8 mouse cellular contexts compared by ENCODE assay signal in genomic region chr7:102064655-102065045, GRCm38 (mm10). TPM values are rescaled to one million over a fixed set of nuclear protein-coding genes. Genes with fewer than 3 reads are reported as not detected.
DNase-seq lines count a peak whose midpoint lies in the region; ATAC-seq and TF ChIP-seq lines count a peak whose summit lies in the region.

No protein-coding gene starts in this region.

- H3K36me3 ChIP-seq in hindbrain, embryonic 15.5 days, result no peaks in the 10 kb centered on the region
- no peaks in the 10 kb centered on the region for H3K36me3 ChIP-seq in midbrain, postnatal 0 days (ENCODE audit: insufficient read depth, low read length)

- H3K4me1 ChIP-seq in cortical plate, adult 2 months (ENCODE audit: control insufficient read depth, insufficient read depth, low read length), result peaks cover 3% of the 10 kb centered on the region; the same call in 1 of the 2 replicates
- H3K4me1 ChIP-seq in hindbrain, embryonic 15.5 days (replicated peaks), result peaks cover 40% of the 10 kb centered on the region
- H3K4me1 ChIP-seq in midbrain, postnatal 0 days (ENCODE audit: insufficient read depth, low read length), result peaks cover 8% of the 10 kb centered on the region; the same call in 1 of the 2 replicates

- 2% methylated on average over 9 of the region's 9 CpGs for WGBS in hindbrain, embryonic 15.5 days
- WGBS in midbrain, postnatal 0 days, result under 1% methylated on average over 9 of the region's 9 CpGs

- peak; percentile 63 for ATAC-seq in hindbrain, embryonic 15.5 days (ENCODE audit: low FRiP score, low read depth)
- peak; percentile 50 for ATAC-seq in midbrain, postnatal 0 days (ENCODE audit: low FRiP score)

- TF ChIP-seq POLR2A in cortical plate, adult 2 months (IDR thresholded peaks at IDR 0.05; ENCODE audit: extremely low read depth, insufficient read depth, low read length), result no peak

- H3K27me3 ChIP-seq in hindbrain, embryonic 15.5 days, result no peaks in the 10 kb centered on the region
- no peaks in the 10 kb centered on the region for H3K27me3 ChIP-seq in midbrain, postnatal 0 days (ENCODE audit: insufficient read depth, low read length)

- H3K9ac ChIP-seq in hindbrain, embryonic 15.5 days, result peak overlapping the region; percentile 75
- peak overlapping the region; percentile 77 for H3K9ac ChIP-seq in midbrain, postnatal 0 days (replicated peaks; ENCODE audit: low read length, poor library complexity, severe bottlenecking)

- peak overlapping the region; percentile 92 for H3K27ac ChIP-seq in layer of hippocampus, adult 2 months
- H3K27ac ChIP-seq in cortical plate, adult 2 months (ENCODE audit: insufficient read depth, low read length), result peak overlapping the region; percentile 51
- peak overlapping the region; percentile 88 for H3K27ac ChIP-seq in hindbrain, embryonic 15.5 days (replicated peaks)
- peak overlapping the region; percentile 83 for H3K27ac ChIP-seq in midbrain, postnatal 0 days (ENCODE audit: low read depth, low read length)

- no peak for TF ChIP-seq CTCF in layer of hippocampus, adult 2 months (conservative IDR thresholded peaks at IDR 0.05)
- no peak for TF ChIP-seq CTCF in cortical plate, adult 2 months (IDR thresholded peaks at IDR 0.05; ENCODE audit: extremely low read depth, insufficient read depth, low read length)
- TF ChIP-seq CTCF in midbrain, postnatal 0 days (IDR thresholded peaks at IDR 0.05), result no peak

- DNase-seq in layer of hippocampus, adult 2 months (ENCODE audit: low spot score in 2 of 2), result no peak
- no peak for DNase-seq in layer of hippocampus, postnatal 36 days
- DNase-seq in midbrain, postnatal 0 days (ENCODE audit: low spot score), result peak; percentile 21
- DNase-seq in thymus, adult 18-20 months, result no peak
- DNase-seq in embryo, embryonic 10 days (ENCODE audit: low spot score), result no peak
- no peak for DNase-seq in spleen, postnatal 4 days (ENCODE audit: low spot score in 2 of 2)

- peak overlapping the region; percentile 91 for H3K4me3 ChIP-seq in layer of hippocampus, adult 2 months
- peak overlapping the region; percentile 60 for H3K4me3 ChIP-seq in cortical plate, adult 2 months (ENCODE audit: insufficient read depth, low read length)
- H3K4me3 ChIP-seq in hindbrain, embryonic 15.5 days, result peak overlapping the region; percentile 72
- peak overlapping the region; percentile 64 for H3K4me3 ChIP-seq in midbrain, postnatal 0 days (ENCODE audit: low read depth, low read length)

- H3K9me3 ChIP-seq in hindbrain, embryonic 15.5 days, result no peaks in the 10 kb centered on the region
- no peaks in the 10 kb centered on the region for H3K9me3 ChIP-seq in midbrain, postnatal 0 days (ENCODE audit: low read length)

- peak overlapping the region; percentile 65 for H3K4me2 ChIP-seq in hindbrain, embryonic 15.5 days
- H3K4me2 ChIP-seq in midbrain, postnatal 0 days (ENCODE audit: low read depth, low read length, poor library complexity, severe bottlenecking), result peak overlapping the region; percentile 63

RNA-seq across cellular contexts. Expression of gene Rnf121, which starts 0.6 kb away (rescaled TPM):
- 10 to 100 TPM; 44.3 to 47.4 TPM for total RNA-seq in layer of hippocampus, adult 2 months (2021)
- 10 to 100 TPM; 39.5 to 51.6 TPM for total RNA-seq in layer of hippocampus, postnatal 36 days (2021)
- 55.9 and 59.4 TPM in 2 replicates for polyA plus RNA-seq in cortical plate, adult 2 months (2012; rRNA removed)
- polyA plus RNA-seq in hindbrain, embryonic 15.5 days (2015; fragmentation: Nextera tagmentation; extraction: Ambion mirVana), result 34.5 and 35.5 TPM in 2 replicates
- total RNA-seq in midbrain, postnatal 0 days (2014; rRNA removed), result 31.3 and 40.7 TPM in 2 replicates
- 22.0 and 23.4 TPM in 2 replicates for polyA plus RNA-seq in midbrain, postnatal 0 days (2015; fragmentation: Nextera tagmentation; extraction: Ambion mirVana)

RNA-seq across cellular contexts. Expression of gene Xndc1, which starts 0.7 kb away (rescaled TPM):
- 10 to 100 TPM; 29.2 to 33.7 TPM for total RNA-seq in layer of hippocampus, adult 2 months (2021)
- 10 to 100 TPM; 27.5 to 30.0 TPM for total RNA-seq in layer of hippocampus, postnatal 36 days (2021)
- 38.4 and 43.8 TPM in 2 replicates for polyA plus RNA-seq in cortical plate, adult 2 months (2012; rRNA removed)
- 26.7 and 28.1 TPM in 2 replicates for polyA plus RNA-seq in hindbrain, embryonic 15.5 days (2015; fragmentation: Nextera tagmentation; extraction: Ambion mirVana)
- total RNA-seq in midbrain, postnatal 0 days (2014; rRNA removed), result 17.3 and 18.0 TPM in 2 replicates
- polyA plus RNA-seq in midbrain, postnatal 0 days (2015; fragmentation: Nextera tagmentation; extraction: Ambion mirVana), result 14.6 and 15.5 TPM in 2 replicates

RNA-seq across cellular contexts. Expression of gene Xntrpc, which starts 0.9 kb away (rescaled TPM):
- total RNA-seq in layer of hippocampus, adult 2 months (2021), result 1 to 10 TPM; 2.3 to 2.9 TPM
- 1 to 10 TPM; 2.2 to 2.4 TPM for total RNA-seq in layer of hippocampus, postnatal 36 days (2021)
- 1.9 and 2.8 TPM in 2 replicates for polyA plus RNA-seq in cortical plate, adult 2 months (2012; rRNA removed)
- polyA plus RNA-seq in hindbrain, embryonic 15.5 days (2015; fragmentation: Nextera tagmentation; extraction: Ambion mirVana), result 0.51 and 0.99 TPM in 2 replicates
- 2.1 and 2.2 TPM in 2 replicates for total RNA-seq in midbrain, postnatal 0 days (2014; rRNA removed)
- polyA plus RNA-seq in midbrain, postnatal 0 days (2015; fragmentation: Nextera tagmentation; extraction: Ambion mirVana), result 0.22 and 0.60 TPM in 2 replicates

RNA-seq across cellular contexts. Expression of gene Trpc2, which starts 18.3 kb away (rescaled TPM):
- total RNA-seq in layer of hippocampus, adult 2 months (2021), result 1 to 10 TPM; 1.1 to 2.4 TPM
- 1 to 10 TPM; 1.4 to 2.5 TPM for total RNA-seq in layer of hippocampus, postnatal 36 days (2021)
- polyA plus RNA-seq in cortical plate, adult 2 months (2012; rRNA removed), result 0.53 and 2.0 TPM in 2 replicates
- polyA plus RNA-seq in hindbrain, embryonic 15.5 days (2015; fragmentation: Nextera tagmentation; extraction: Ambion mirVana), result 0.81 TPM in 1 of 2 replicates, not detected in the other
- total RNA-seq in midbrain, postnatal 0 days (2014; rRNA removed), result 0.24 TPM in 1 of 2 replicates, not detected in the other
- polyA plus RNA-seq in midbrain, postnatal 0 days (2015; fragmentation: Nextera tagmentation; extraction: Ambion mirVana), result 0.43 TPM in 1 of 2 replicates, not detected in the other

RNA-seq across cellular contexts. Expression of gene Art1, which starts 36.9 kb away (rescaled TPM):
- total RNA-seq in layer of hippocampus, adult 2 months (2021), result not detected
- not detected for total RNA-seq in layer of hippocampus, postnatal 36 days (2021)
- polyA plus RNA-seq in cortical plate, adult 2 months (2012; rRNA removed), result 0.23 TPM in 1 of 2 replicates, not detected in the other
- 0.41 and 0.44 TPM in 2 replicates for polyA plus RNA-seq in hindbrain, embryonic 15.5 days (2015; fragmentation: Nextera tagmentation; extraction: Ambion mirVana)
- 0.33 TPM in 1 of 2 replicates, not detected in the other for total RNA-seq in midbrain, postnatal 0 days (2014; rRNA removed)
- polyA plus RNA-seq in midbrain, postnatal 0 days (2015; fragmentation: Nextera tagmentation; extraction: Ambion mirVana), result 0.18 and 0.22 TPM in 2 replicates
